Mouse (Mus musculus) heart, postnatal 0 days (tissue): ENCODE results near the gene Pfkfb3. TPM values are rescaled to one million over a fixed set of nuclear protein-coding genes. Genes with fewer than 3 reads are reported as not detected.
A peak's percentile ranks its signal among the peaks of the same experiment; 100 is the strongest.

ENCODE experiments used
- ATAC-seq: fragments of 200-750 bp; cut with Nextera tagmentation; 2 replicates; pipeline ENCODE4 v1.8.0; 2017; ENCODE audit warnings: low read depth, moderate number of reproducible peaks, moderate library complexity; ENCODE audit not compliant: insufficient read depth
- DNase-seq: peaks from one replicate; pipeline ENCODE4 v3.0.0-alpha.2; 2016; ENCODE audit warnings: low spot score
- H3K27ac ChIP-seq: fragments of 300-500 bp; sonication (generic); 2 replicates; pipeline ENCODE4 v1.5.1; 2014; ENCODE audit warnings: low read depth, mild to moderate bottlenecking
- H3K27me3 ChIP-seq: fragments of 300-500 bp; sonication (generic); 2 replicates; pipeline ENCODE4 v1.6.1; 2014; ENCODE audit warnings: low read length, mixed read lengths; ENCODE audit not compliant: control insufficient read depth, insufficient read depth
- H3K36me3 ChIP-seq: fragments of 300-500 bp; sonication (generic); replicated peaks from 2 replicates; pipeline ENCODE4 v1.6.1; 2014; ENCODE audit warnings: low read length, mixed read lengths; ENCODE audit not compliant: control insufficient read depth, insufficient read depth
- H3K4me1 ChIP-seq: fragments of 300-500 bp; sonication (generic); 2 replicates; pipeline ENCODE4 v1.6.1; 2014; ENCODE audit warnings: antibody characterized with exemption; ENCODE audit not compliant: control insufficient read depth, insufficient read depth
- H3K4me2 ChIP-seq: fragments of 300-500 bp; sonication (generic); 2 replicates; pipeline ENCODE4 v1.6.1; 2014; ENCODE audit warnings: low read depth, mild to moderate bottlenecking, low read length, moderate library complexity
- H3K4me3 ChIP-seq: fragments of 300-500 bp; sonication (generic); 2 replicates; pipeline ENCODE4 v1.5.1; 2014; ENCODE audit warnings: low read depth, low read length
- H3K9ac ChIP-seq: fragments of 300-500 bp; sonication (generic); replicated peaks from 2 replicates; pipeline ENCODE4 v1.6.1; 2014; ENCODE audit warnings: low read depth, low read length, mixed read lengths
- H3K9me3 ChIP-seq: fragments of 300-500 bp; sonication (generic); replicated peaks from 2 replicates; pipeline ENCODE4 v1.6.1; 2016; ENCODE audit warnings: low read length; ENCODE audit not compliant: control insufficient read depth
- CTCF ChIP-seq: IDR thresholded peaks from 2 replicates; pipeline ENCODE4 v1.5.1; 2016; ENCODE audit warnings: antibody characterized with exemption, control low read depth, low read depth
- EP300 ChIP-seq: IDR thresholded peaks from 2 replicates; pipeline ENCODE4 v1.6.1; 2016; ENCODE audit warnings: antibody characterized with exemption, low read depth
- WGBS: fragments of 180-500 bp; shearing (Covaris S2); extraction: QIAGEN DNeasy Blood & Tissue Kit; methylation state at CpG from one replicate; pipeline ENCODE4 v1.1.7; 2014; 5-methylcytosine and 5-hydroxymethylcytosine counted together
- polyA plus RNA-seq: library from polyadenylated mRNA; unstranded; fragments of >200 nt; fragmentation: Nextera tagmentation; extraction: Ambion mirVana; gene quantifications from 2 replicates; pipeline ENCODE4 v1.2.1, GENCODE M21; 2015
- total RNA-seq: library from RNA; depleted of rRNA; stranded (reverse); fragments of >200 nt; gene quantifications from 2 replicates; pipeline ENCODE4 v1.2.3, GENCODE M21; 2014; ENCODE audit warnings: low replicate concordance

The Pfkfb3 gene
- total and polyA plus RNA-seq, 2 experiments from 2014 or later: 2.4 to 3.5 TPM

GRCm38 (mm10) chr2:11445722-11446121 is 108.2 kb downstream of the Pfkfb3 start:
- Histone ChIP-seq H3K4me1 (no peaks in the 10 kb centered on the region), H3K9me3 (no peaks in the 10 kb centered on the region), H3K4me2 (no peak overlapping the region), H3K4me3 (no peak overlapping the region), H3K9ac (no peak overlapping the region), H3K27ac (no peak overlapping the region), H3K27me3 (no peaks in the 10 kb centered on the region), H3K36me3 (no peaks in the 10 kb centered on the region)
- 82% methylated on average over 3 of the region's 3 CpGs for WGBS
- no peak for ATAC-seq
- no peak for TF ChIP-seq CTCF
- no peak for TF ChIP-seq EP300
- no peak for DNase-seq

GRCm38 (mm10) chr2:11441864-11442263 is 112.0 kb downstream of the Pfkfb3 start:
- H3K4me2 ChIP-seq: no peak overlapping the region
- H3K27me3 ChIP-seq: no peaks in the 10 kb centered on the region
- H3K27ac ChIP-seq: no peak overlapping the region
- no peak for TF ChIP-seq EP300
- no peak for TF ChIP-seq CTCF
- no peak overlapping the region for H3K9ac ChIP-seq
- no peaks in the 10 kb centered on the region for H3K36me3 ChIP-seq
- no peaks in the 10 kb centered on the region for H3K9me3 ChIP-seq
- DNase-seq (no peak), ATAC-seq (no peak)
- H3K4me3 ChIP-seq: no peak overlapping the region
- WGBS: 54% methylated on average over 4 of the region's 4 CpGs
- no peaks in the 10 kb centered on the region for H3K4me1 ChIP-seq

GRCm38 (mm10) chr2:11438231-11438954 is 115.5 kb downstream of the Pfkfb3 start:
- Histone ChIP-seq H3K36me3 (no peaks in the 10 kb centered on the region), H3K4me3 (no peak overlapping the region), H3K27me3 (no peaks in the 10 kb centered on the region), H3K9ac (no peak overlapping the region), H3K9me3 (no peaks in the 10 kb centered on the region), H3K27ac (no peak overlapping the region), H3K4me2 (no peak overlapping the region), H3K4me1 (no peaks in the 10 kb centered on the region)
- TF ChIP-seq CTCF: no peak
- no peak for TF ChIP-seq EP300
- DNase-seq: no peak
- no peak for ATAC-seq
- 75% methylated on average over 12 of the region's 12 CpGs for WGBS

GRCm38 (mm10) chr2:11436353-11436752 is 117.5 kb downstream of the Pfkfb3 start:
- H3K27me3 ChIP-seq: no peaks in the 10 kb centered on the region
- H3K9me3 ChIP-seq: no peaks in the 10 kb centered on the region
- no peak for ATAC-seq
- H3K4me3 ChIP-seq: no peak overlapping the region
- DNase-seq: no peak
- TF ChIP-seq CTCF (no peak), EP300 (no peak)
- no peaks in the 10 kb centered on the region for H3K36me3 ChIP-seq
- no peaks in the 10 kb centered on the region for H3K4me1 ChIP-seq
- WGBS: 92% methylated on average over 11 of the region's 11 CpGs
- H3K27ac ChIP-seq: no peak overlapping the region
- H3K4me2 ChIP-seq: no peak overlapping the region
- no peak overlapping the region for H3K9ac ChIP-seq

GRCm38 (mm10) chr2:11433353-11433752 is 120.5 kb downstream of the Pfkfb3 start:
- H3K27me3 ChIP-seq: no peaks in the 10 kb centered on the region
- H3K36me3 ChIP-seq: no peaks in the 10 kb centered on the region
- 77% methylated on average over 5 of the region's 5 CpGs for WGBS
- TF ChIP-seq EP300: no peak
- no peak for TF ChIP-seq CTCF
- H3K9me3 ChIP-seq: no peaks in the 10 kb centered on the region
- no peak overlapping the region for H3K27ac ChIP-seq
- no peak overlapping the region for H3K4me3 ChIP-seq
- H3K9ac ChIP-seq: no peak overlapping the region
- ATAC-seq: no peak
- no peak overlapping the region for H3K4me2 ChIP-seq
- DNase-seq: no peak
- H3K4me1 ChIP-seq: peaks cover 11% of the 10 kb centered on the region; the same call in 1 of the 2 replicates

GRCm38 (mm10) chr2:11429538-11429937 is 124.3 kb downstream of the Pfkfb3 start:
- H3K4me2 ChIP-seq: no peak overlapping the region
- H3K36me3 ChIP-seq: no peaks in the 10 kb centered on the region
- TF ChIP-seq CTCF (no peak), EP300 (no peak)
- peaks cover 11% of the 10 kb centered on the region; the same call in 1 of the 2 replicates for H3K4me1 ChIP-seq
- no peak overlapping the region for H3K9ac ChIP-seq
- no peaks in the 10 kb centered on the region for H3K27me3 ChIP-seq
- H3K4me3 ChIP-seq: no peak overlapping the region
- ATAC-seq: peak; percentile 94
- no peaks in the 10 kb centered on the region for H3K9me3 ChIP-seq
- H3K27ac ChIP-seq: peak overlapping the region; percentile 47
- DNase-seq: peak; percentile 93
- WGBS: 8% methylated on average over 3 of the region's 3 CpGs
